Mouse (Mus musculus) heart, adult 2 months (tissue): ENCODE data around the gene Speer4e.
"Not testable (repeated sequence)": the region's sequence is repeated elsewhere in the genome, so short reads cannot be mapped to it uniquely, and the experiment has no call there.

Experiments used
- CTCF ChIP-seq: fragments of 200-600 bp; IDR thresholded peaks from 2 replicates; pipeline ENCODE4 v1.8.1; 2022; ENCODE audit warnings: antibody characterized with exemption, mild to moderate bottlenecking, moderate library complexity
- EP300 ChIP-seq: fragments of 200-500 bp; IDR thresholded peaks from 2 replicates; pipeline ENCODE4 v1.6.1; 2011; ENCODE audit warnings: low read depth, low read length, control low read depth; ENCODE audit not compliant: insufficient read depth
- POLR2A ChIP-seq: fragments of 200-500 bp; IDR thresholded peaks from 2 replicates; pipeline ENCODE4 v1.6.1; 2011; ENCODE audit warnings: mild to moderate bottlenecking, low read depth, low read length, control low read depth; ENCODE audit not compliant: insufficient read depth

DNA sequence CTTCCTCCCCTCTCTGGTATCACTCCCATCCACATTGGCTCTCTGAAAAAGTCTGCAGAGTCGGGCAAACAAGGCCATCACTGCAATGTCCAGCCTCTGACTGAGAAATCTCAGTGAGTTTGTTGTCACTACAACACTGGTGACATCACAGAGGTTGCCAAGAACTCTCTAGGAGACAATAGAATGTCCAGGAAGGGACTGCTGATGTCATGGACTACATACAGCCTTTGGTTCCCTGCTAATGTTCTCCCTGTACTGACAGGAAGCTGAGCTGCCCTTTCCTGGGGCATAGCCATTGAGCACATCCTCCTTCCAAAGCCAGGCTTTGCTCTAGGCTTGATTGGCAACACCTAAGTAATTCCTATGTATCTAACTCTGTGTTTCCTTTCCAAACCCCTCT lies at the start of gene Speer4e:
- not testable (repeated sequence) for TF ChIP-seq EP300, POLR2A, CTCF
